ENCODE assay signal across 15 mouse cellular contexts in genomic region chr17:7929279-7929678, GRCm38 (mm10). TPM values are rescaled to one million over a fixed set of nuclear protein-coding genes. Genes with fewer than 3 reads are reported as not detected.
DNase-seq lines count a peak whose midpoint lies in the region; ATAC-seq and TF ChIP-seq lines count a peak whose summit lies in the region.
"Had no signal": no experiment of that assay in that cellular context is flagged by ENCODE, and none has a peak within 500 bp of the region (broad histone marks: within the 10 kb centered on the region; RNA-seq: fewer than 3 reads in every experiment).

No protein-coding gene starts in this region.

- TF ChIP-seq POLR2A in CH12.LX (IDR thresholded peaks at IDR 0.05; ENCODE audit: low read depth, low read length), result no peak
- TF ChIP-seq POLR2A in brain, embryonic 14.5 days (IDR thresholded peaks at IDR 0.05; ENCODE audit: borderline replicate concordance, extremely low read depth, insufficient read depth, insufficient read length, poor library complexity, severe bottlenecking), result no peak

- peak; percentile 43 for TF ChIP-seq CTCF in left cerebral cortex, adult 2 months (IDR thresholded peaks at IDR 0.05)
- TF ChIP-seq CTCF in CH12.LX (conservative IDR thresholded peaks at IDR 0.05 in 1 of 2, IDR thresholded peaks at IDR 0.05 in 1 of 2; ENCODE audit: low read depth in 2 of 2, low read length in 2 of 2), result peak; percentile 35 to 71
- peak; percentile 20; the same call in 1 of the 2 replicates for TF ChIP-seq CTCF in brain, embryonic 14.5 days (IDR thresholded peaks at IDR 0.05; ENCODE audit: borderline replicate concordance, extremely low read depth, insufficient read depth, insufficient read length)

- H3K4me2 ChIP-seq in CH12.LX (ENCODE audit: insufficient read depth, low read depth, poor library complexity, severe bottlenecking), result no peak overlapping the region
- H3K4me2 ChIP-seq: limb, embryonic 15.5 days had no signal

- no peak for TF ChIP-seq EP300 in CH12.LX (IDR thresholded peaks at IDR 0.05; ENCODE audit: low read length)

- no peaks in the 10 kb centered on the region for H3K27me3 ChIP-seq in CH12.LX (replicated peaks)
- H3K27me3 ChIP-seq: limb, embryonic 15.5 days; megakaryocyte, embryonic 14.5 days had no signal

- intact Hi-C loops in left cerebral cortex, adult 2 months (cut with DNase I), result loop anchor here (2.0 kb wide), 1 partner anchor 60 kb away; no protein-coding TSS in a partner anchor
- intact Hi-C loops in left cerebral cortex, postnatal 14 days (cut with DNase I), result loop anchor here (5.0 kb wide), 1 partner anchor 62 kb away; no protein-coding TSS in a partner anchor

- no peak for ATAC-seq in CD4-positive, CD25-positive, alpha-beta regulatory T cell, adult 4 months
- ATAC-seq: activated CD4-positive, CD25-positive, alpha-beta regulatory T cell, adult 4 months had no signal

- H3K79me2 ChIP-seq in CH12.LX (replicated peaks; ENCODE audit: control insufficient read depth, extremely low read depth, insufficient read depth, poor library complexity, severe bottlenecking), result peaks cover 2% of the 10 kb centered on the region

- H3K4me1 ChIP-seq in CH12.LX (ENCODE audit: control insufficient read depth in 1 of 2, insufficient read depth in 2 of 2), result peaks cover 11 to 40% of the 10 kb centered on the region in 2 experiments

- no peaks in the 10 kb centered on the region for H3K9me3 ChIP-seq in CH12.LX (replicated peaks; ENCODE audit: low read length)
- H3K9me3 ChIP-seq: forebrain, embryonic 10.5 days; limb, embryonic 15.5 days; megakaryocyte, embryonic 14.5 days had no signal

- H3K4me3 ChIP-seq in left cerebral cortex, adult 2 months, result no peak overlapping the region
- no peak overlapping the region for H3K4me3 ChIP-seq in CH12.LX (replicated peaks in 1 of 3; ENCODE audit: low read depth in 2 of 3, low read length in 2 of 3, poor library complexity in 1 of 3)
- H3K4me3 ChIP-seq: forebrain, embryonic 10.5 days; limb, embryonic 15.5 days; megakaryocyte, embryonic 14.5 days had no signal

- no peak overlapping the region for H3K27ac ChIP-seq in left cerebral cortex, adult 2 months
- H3K27ac ChIP-seq in CH12.LX (ENCODE audit: insufficient read depth, low read depth), result no peak overlapping the region
- H3K27ac ChIP-seq: forebrain, embryonic 10.5 days; limb, embryonic 15.5 days had no signal

- H3K36me3 ChIP-seq in CH12.LX (replicated peaks in 1 of 2; ENCODE audit: control insufficient read depth in 1 of 2, insufficient read depth in 1 of 2, low read length in 1 of 2), result peaks cover 31 to 45% of the 10 kb centered on the region in 2 experiments
- H3K36me3 ChIP-seq: forebrain, embryonic 10.5 days; limb, embryonic 15.5 days had no signal

- DNase-seq in CD4-positive, CD25-positive, alpha-beta regulatory T cell, adult 2 months (ENCODE audit: low read depth, low spot score), result peak; percentile 79
- no peak for DNase-seq in left cerebral cortex, adult 2 months (ENCODE audit: extremely low spot score in 1 of 2, low spot score in 2 of 2)
- no peak for DNase-seq in left cerebral cortex, postnatal 14 days (ENCODE audit: low spot score in 2 of 2)
- peak; percentile 64 for DNase-seq in CH12.LX (ENCODE audit: extremely low read depth)
- DNase-seq in brain, embryonic 14.5 days (ENCODE audit: low read depth), result no peak
- no peak for DNase-seq in urinary bladder, adult 2 months (ENCODE audit: low spot score)
- no peak for DNase-seq in yolk sac, embryonic 10.5 days (ENCODE audit: low spot score)
- DNase-seq: gastrocnemius, postnatal 14 days; kidney, adult 18-20 months; layer of hippocampus, adult 9-11 months had no signal

- peak; percentile 2 for TF ChIP-seq RAD21 in CH12.LX (IDR thresholded peaks at IDR 0.05; ENCODE audit: low read depth, low read length)

- in situ Hi-C loops in CH12.LX (cut with MboI; ENCODE audit: low pct_ligation_motif_present, low pct_unique_long_range_greater_than_20kb, low sequenced_read_pairs), result loop anchor here (5.0 kb wide), 1 partner anchor 62 kb away; no protein-coding TSS in a partner anchor

- H3K9ac ChIP-seq in CH12.LX (ENCODE audit: insufficient read depth, low read depth), result no peak overlapping the region
- H3K9ac ChIP-seq: limb, embryonic 15.5 days had no signal

- dilution Hi-C loops in CH12.LX (cut with MboI; ENCODE audit: extremely low pct_ligation_motif_present, extremely low pct_unique_long_range_greater_than_20kb, low sequenced_read_pairs), result no loop called here

TF ChIP-seq in CH12.LX, 34 proteins besides CTCF, POLR2A, EP300 and RAD21:
- TF ChIP-seq MAFK (IDR thresholded peaks at IDR 0.05; ENCODE audit: insufficient replicate concordance, low read length) (no peak), GABPA (IDR thresholded peaks at IDR 0.05; ENCODE audit: insufficient replicate concordance, low read depth, low read length) (no peak), MEF2A (IDR thresholded peaks at IDR 0.05; ENCODE audit: borderline replicate concordance, low read depth, low read length) (no peak), KAT2A (IDR thresholded peaks at IDR 0.05; ENCODE audit: insufficient replicate concordance, low read length) (no peak), USF1 (IDR thresholded peaks at IDR 0.05; ENCODE audit: low read depth, low read length) (no peak), POLR2AphosphoS2 (IDR thresholded peaks at IDR 0.05; ENCODE audit: low read depth, low read length) (no peak), UBTF (IDR thresholded peaks at IDR 0.05; ENCODE audit: low read depth, low read length) (no peak), SMC3 (IDR thresholded peaks at IDR 0.05; ENCODE audit: low read depth, low read length) (peak; percentile 34; the same call in 1 of the 2 replicates)

RNA-seq across cellular contexts. Expression of gene Tagap, which starts 3.5 kb away (rescaled TPM):
- 100 to 1,000 TPM; 108 to 131 TPM for polyA plus RNA-seq in CD4-positive, CD25-positive, alpha-beta regulatory T cell, adult 4 months (2017; shearing (Covaris generic))
- total RNA-seq in left cerebral cortex, adult 2 months (2021), result 1 to 10 TPM; 4.6 to 6.0 TPM
- total RNA-seq in left cerebral cortex, postnatal 14 days (2021), result 1 to 10 TPM; 4.9 TPM
- 16.3 and 16.4 TPM in 2 replicates for total RNA-seq in CH12.LX (2012; rRNA removed)
- total RNA-seq in CH12.LX (2014; rRNA removed), result 18.5 and 20.9 TPM in 2 replicates
- polyA plus RNA-seq in CH12.LX (2012; ENCODE audit: insufficient read length, low read depth), result 12.9 and 14.2 TPM in 2 replicates
- polyA plus RNA-seq in brain, embryonic 14.5 days (2012; rRNA removed), result 0.25 and 0.37 TPM in 2 replicates
- polyA plus RNA-seq in urinary bladder, adult 2 months (2012; rRNA removed), result 6.5 and 8.2 TPM in 2 replicates

RNA-seq across cellular contexts. Expression of gene Rsph3a, which starts 16.1 kb away (rescaled TPM):
- 10 to 100 TPM; 24.2 to 34.8 TPM for polyA plus RNA-seq in CD4-positive, CD25-positive, alpha-beta regulatory T cell, adult 4 months (2017; shearing (Covaris generic))
- 10 to 100 TPM; 31.7 to 39.7 TPM for total RNA-seq in left cerebral cortex, adult 2 months (2021)
- total RNA-seq in left cerebral cortex, postnatal 14 days (2021), result 10 to 100 TPM; 33.6 to 39.1 TPM
- 15.2 and 23.7 TPM in 2 replicates for total RNA-seq in CH12.LX (2012; rRNA removed)
- total RNA-seq in CH12.LX (2014; rRNA removed), result 8.2 and 9.9 TPM in 2 replicates
- polyA plus RNA-seq in CH12.LX (2012; ENCODE audit: insufficient read length, low read depth), result 17.8 and 18.8 TPM in 2 replicates
- 55.0 and 58.5 TPM in 2 replicates for polyA plus RNA-seq in brain, embryonic 14.5 days (2012; rRNA removed)
- 35.4 and 53.8 TPM in 2 replicates for polyA plus RNA-seq in urinary bladder, adult 2 months (2012; rRNA removed)

Comparison
In these comparisons a context has a peak if more than half of its experiments do, and no peak if none do; other contexts are left out.
1. DNase-seq: peak in CD4-positive, CD25-positive, alpha-beta regulatory T cell, adult 2 months (single experiment) and CH12.LX (single experiment); none in left cerebral cortex, adult 2 months (0 of 2), left cerebral cortex, postnatal 14 days (0 of 2), brain, embryonic 14.5 days (single experiment), urinary bladder, adult 2 months (single experiment) and yolk sac, embryonic 10.5 days (single experiment).
2. Peak in every context shown above with its lines, with median percentiles within 50 percentile points of each other: CTCF ChIP-seq.